Mouse (Mus musculus) brain, adult 2 months (tissue): Measurements from ENCODE around the gene Diexf.

Source experiments
- DNase-seq: peaks from one replicate; pipeline ENCODE4 v3.0.0; 2011; ENCODE audit warnings: low read depth, low spot score

Gene Diexf

DNA sequence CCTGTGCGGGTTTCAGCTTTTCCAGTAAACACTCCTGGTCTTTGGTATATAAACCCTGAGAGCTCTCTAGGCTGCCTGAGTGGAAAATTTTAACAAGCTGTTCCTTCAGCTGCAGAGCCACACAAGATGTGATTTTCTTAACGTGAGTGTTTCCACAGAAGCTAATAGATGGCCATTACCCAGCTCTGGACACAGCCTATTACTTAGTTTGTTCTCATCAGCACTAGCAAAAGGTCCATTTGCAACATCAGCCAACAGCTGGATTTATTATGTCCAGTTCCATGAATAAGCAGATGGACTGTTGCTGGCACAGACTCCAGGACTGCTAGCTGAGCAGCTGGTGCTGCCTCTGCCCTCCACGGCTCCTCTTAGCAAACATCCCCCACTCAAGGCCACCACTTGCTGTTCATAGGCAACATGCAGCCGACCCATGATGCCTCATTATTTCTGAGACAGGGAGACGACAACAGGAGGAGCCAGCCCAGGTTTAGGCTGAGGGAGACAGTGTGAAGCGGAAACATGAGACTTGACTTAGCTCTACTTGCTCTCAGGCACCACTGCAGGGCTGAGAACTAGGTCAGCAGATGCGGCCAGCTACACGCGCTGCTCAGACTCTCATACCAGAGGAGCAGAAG lies 43.1 kb downstream of the Diexf start:
- peak; percentile 73 for DNase-seq

DNA sequence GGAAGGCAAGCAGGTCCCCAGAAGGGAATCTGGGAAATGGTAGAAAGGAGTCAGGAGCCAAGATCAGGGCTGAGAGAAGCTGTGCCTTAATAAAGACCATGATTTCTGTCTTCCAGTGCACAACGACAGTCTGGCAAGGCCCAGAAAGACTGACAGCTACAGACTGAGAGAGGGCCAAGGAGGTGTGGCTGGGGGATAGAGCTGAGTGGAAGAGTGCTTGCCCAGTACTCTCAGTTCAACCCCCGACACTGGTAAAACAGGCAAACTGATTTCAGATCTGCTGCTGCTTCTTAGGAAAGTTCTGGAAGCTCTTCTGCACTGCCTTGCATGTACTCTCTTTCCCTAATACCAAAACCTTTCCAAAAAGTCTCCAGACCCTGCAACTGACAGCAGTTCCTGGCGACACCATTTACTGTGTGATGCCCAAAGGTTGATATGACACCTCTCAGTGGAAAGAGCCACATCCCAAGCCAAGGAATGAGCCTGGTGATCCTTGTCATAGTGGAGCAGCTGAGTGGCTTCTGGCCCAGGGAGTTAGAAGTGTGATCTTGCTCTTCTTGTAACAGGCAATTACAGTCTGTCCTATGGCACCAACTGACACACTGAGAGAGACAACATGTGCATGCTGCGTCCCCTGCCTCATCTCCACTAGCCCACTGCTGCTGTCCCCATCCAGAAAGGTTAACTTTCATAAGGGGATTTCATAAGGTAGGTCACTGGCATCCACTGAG lies 43.8 kb downstream of the Diexf start:
- no peak for DNase-seq

DNA sequence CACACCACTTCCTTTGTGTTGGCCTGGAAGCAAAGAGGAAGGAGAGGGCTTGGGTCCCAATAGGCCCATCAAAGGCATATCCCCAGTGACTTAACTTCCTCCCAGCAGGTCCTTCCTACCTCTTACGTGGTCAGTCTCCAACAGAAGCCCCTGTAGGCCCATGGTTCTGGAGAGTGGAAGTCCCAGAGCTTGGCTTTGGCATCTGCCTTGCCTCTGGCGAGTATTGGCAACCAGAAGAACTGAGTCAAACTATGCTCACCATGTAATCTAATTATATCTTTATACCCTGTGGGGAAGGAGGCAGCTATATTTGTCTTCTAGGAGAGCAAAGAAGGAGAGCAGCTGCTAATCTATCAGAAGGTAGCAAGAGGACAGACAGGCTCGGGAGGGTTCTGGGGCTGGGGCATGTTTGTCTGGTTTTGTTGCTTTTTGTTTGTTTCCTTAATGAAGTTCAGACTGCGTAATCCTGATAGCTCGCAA lies 44.5 kb downstream of the Diexf start:
- peak; percentile 65 for DNase-seq

DNA sequence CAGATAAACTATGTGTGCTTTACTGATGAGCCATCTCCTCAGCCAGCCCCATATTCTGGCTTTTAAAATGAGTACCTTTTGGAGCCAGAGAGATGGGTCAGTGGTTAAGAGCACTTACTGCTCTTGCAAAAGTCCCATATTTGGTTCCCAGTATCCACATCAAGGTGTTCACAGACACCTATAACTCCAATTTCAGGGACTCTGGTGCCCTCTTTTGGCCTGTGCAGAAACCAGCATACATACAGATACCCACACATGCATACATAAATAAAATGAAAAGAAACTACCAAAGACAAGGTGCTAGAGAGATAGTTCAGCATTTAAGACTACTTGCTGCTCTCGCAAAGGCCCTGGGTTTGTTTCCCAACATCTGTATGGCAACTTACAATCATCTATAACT lies 46.1 kb downstream of the Diexf start:
- peak; percentile 22 for DNase-seq

DNA sequence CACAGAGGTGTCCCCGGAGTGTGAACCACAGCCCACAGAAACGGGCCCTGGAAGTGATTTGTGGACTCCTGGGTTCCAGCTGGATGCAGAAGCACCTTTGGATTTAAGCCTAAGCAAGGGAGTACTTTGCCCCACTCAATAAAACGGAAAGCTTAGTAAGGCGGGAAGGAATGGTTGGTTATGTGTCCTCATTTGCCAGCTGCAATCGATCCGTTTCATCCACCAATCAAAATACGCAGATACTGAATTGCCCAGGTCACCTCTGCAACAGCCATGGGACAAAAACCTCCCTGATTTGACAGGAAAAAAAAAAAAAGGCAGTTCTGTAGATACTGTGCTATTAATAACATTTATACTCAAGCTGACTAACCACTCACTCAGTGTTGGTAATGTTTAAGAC lies 47.0 kb downstream of the Diexf start:
- no peak for DNase-seq

- DNase-seq, result peak; percentile 51
Observed at GRCm38 (mm10) chr1:193082311-193082921, 47.7 kb downstream of the Diexf start.

GRCm38 (mm10) chr1:193062618-193063017 lies 67.5 kb downstream of the Diexf start:
- no peak for DNase-seq

- no peak for DNase-seq
Observed at GRCm38 (mm10) chr1:193060167-193060566, 69.9 kb downstream of the Diexf start.

DNA sequence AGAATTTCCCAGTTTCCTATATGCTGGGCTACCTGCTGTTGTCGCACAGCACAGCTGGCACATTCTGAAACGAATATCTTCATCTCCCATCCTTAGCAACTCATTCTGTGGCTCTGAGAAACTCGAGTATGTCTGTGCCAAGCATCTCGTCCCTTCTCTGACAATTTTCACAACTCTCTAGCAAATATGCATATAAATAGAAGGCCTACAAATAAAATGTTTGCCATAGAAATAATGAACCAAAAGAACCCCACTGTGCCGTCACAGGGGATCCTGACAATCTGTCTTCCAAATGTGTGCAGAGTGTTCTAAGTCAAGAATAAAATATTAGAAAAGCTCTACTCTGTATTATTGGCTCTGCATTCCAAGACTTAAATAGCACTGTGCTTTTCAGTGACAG lies 70.5 kb downstream of the Diexf start:
- peak; percentile 73 for DNase-seq

- DNase-seq, result no peak
Observed at GRCm38 (mm10) chr1:193054401-193054800, 75.7 kb downstream of the Diexf start.

DNA sequence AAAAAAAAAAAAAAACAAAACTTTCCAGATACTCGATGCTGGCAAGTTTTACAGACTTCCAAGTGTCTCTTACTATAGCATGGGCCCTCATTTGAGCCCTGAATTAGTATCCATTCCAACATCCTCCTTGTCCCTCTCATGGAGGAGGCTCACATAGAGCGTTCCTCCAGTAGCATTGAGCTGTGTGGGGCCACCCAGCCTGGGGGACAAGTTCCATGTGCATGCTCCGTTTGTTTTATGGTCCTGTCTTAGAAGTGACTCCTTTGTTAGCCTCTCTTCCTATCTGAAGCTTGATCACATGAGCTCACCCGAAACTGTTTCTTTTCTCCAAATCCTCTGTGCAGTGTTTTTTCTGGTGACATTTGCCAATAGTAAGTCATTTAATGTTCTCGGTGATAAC lies 77.0 kb downstream of the Diexf start:
- DNase-seq, result no peak

DNA sequence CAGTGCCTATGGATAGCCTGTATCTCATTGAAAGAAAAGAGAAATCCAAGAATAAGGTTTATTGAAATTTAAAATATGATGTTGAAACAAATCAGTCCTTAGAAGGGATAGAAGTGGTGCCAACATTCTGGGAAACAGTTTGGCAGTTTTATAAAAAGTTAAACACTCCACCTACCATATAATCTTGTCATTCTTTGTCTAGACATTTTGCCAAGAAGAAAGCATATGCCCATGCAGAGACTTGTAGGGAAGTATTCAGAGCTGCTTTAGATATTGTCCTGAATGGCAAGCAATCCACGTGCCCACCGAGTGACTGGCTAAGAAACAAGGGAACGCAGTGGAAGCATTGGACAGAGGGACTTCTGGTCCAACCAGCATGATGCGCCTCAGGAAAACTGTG lies 82.5 kb downstream of the Diexf start:
- DNase-seq, result peak; percentile 72

DNA sequence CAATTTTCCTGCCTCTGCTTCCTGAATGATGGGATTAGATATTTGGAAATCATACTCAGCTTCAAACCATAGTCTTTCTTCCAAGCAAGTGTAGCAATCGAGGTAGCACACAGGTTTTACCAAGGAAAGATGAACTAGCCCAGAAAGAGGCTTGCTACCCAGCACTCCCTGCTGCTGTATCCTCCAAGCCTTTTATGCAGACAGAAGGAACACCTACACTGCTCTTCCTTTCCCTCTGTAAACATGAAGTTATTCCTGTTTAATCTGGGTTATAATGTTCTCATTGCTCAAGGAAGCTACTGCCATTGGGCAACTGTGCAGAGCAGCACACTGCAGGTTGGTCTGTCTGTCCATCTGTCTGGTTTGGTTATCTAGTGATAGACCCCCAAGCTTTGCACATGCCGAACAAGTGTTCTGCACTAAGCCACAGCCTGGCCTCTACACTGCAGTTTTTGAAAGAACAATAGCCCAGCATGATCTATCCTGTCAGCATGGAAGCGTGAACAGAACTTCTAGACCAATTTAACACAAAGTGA lies 87.2 kb downstream of the Diexf start:
- peak; percentile 60 for DNase-seq
